Mouse (Mus musculus): Measurements from ENCODE around the gene Polr2b. TPM values are rescaled to one million over a fixed set of nuclear protein-coding genes. Genes with fewer than 3 reads are reported as not detected.

The Polr2b gene
- total RNA-seq, 2 experiments from 2014 or later, result 22.1 to 23.4 TPM

GRCm38 (mm10) chr5:77289686-77290085, 20.3 kb upstream of the Polr2b start:
- no peak for DNase-seq
- intact Hi-C loops (cut with DNase I; ENCODE audit: low total_unique reads), result no loop called here

GRCm38 (mm10) chr5:77290606-77291005, 19.3 kb upstream of the Polr2b start:
- DNase-seq, result no peak
- intact Hi-C loops (cut with DNase I; ENCODE audit: low total_unique reads), result no loop called here

- DNase-seq, result no peak
- intact Hi-C loops (cut with DNase I; ENCODE audit: low total_unique reads), result no loop called here
Observed at GRCm38 (mm10) chr5:77292803-77293522, 17.0 kb upstream of the Polr2b start.

- intact Hi-C loops (cut with DNase I; ENCODE audit: low total_unique reads), result no loop called here
- no peak for DNase-seq
Observed at GRCm38 (mm10) chr5:77299486-77299885, 10.5 kb upstream of the Polr2b start.

GRCm38 (mm10) chr5:77301296-77301903, 8.5 kb upstream of the Polr2b start:
- no peak for DNase-seq
- intact Hi-C loops (cut with DNase I; ENCODE audit: low total_unique reads), result no loop called here

- intact Hi-C loops (cut with DNase I; ENCODE audit: low total_unique reads), result no loop called here
- no peak for DNase-seq
Observed at GRCm38 (mm10) chr5:77307821-77308553, 2.0 kb upstream of the Polr2b start.

GRCm38 (mm10) chr5:77309051-77309906, 668 bp upstream of the Polr2b start:
- peak; percentile 39 for DNase-seq
- intact Hi-C loops (cut with DNase I; ENCODE audit: low total_unique reads), result no loop called here

GRCm38 (mm10) chr5:77314206-77314605, 4.3 kb downstream of the Polr2b start:
- intact Hi-C loops (cut with DNase I; ENCODE audit: low total_unique reads), result no loop called here
- no peak for DNase-seq

GRCm38 (mm10) chr5:77314986-77315385, 5.0 kb downstream of the Polr2b start:
- no peak for DNase-seq
- intact Hi-C loops (cut with DNase I; ENCODE audit: low total_unique reads), result no loop called here

GRCm38 (mm10) chr5:77324936-77325335, 15.0 kb downstream of the Polr2b start:
- intact Hi-C loops (cut with DNase I; ENCODE audit: low total_unique reads), result no loop called here
- no peak for DNase-seq

GRCm38 (mm10) chr5:77330154-77330553, 20.2 kb downstream of the Polr2b start:
- intact Hi-C loops (cut with DNase I; ENCODE audit: low total_unique reads), result no loop called here
- DNase-seq, result no peak

- intact Hi-C loops (cut with DNase I; ENCODE audit: low total_unique reads), result no loop called here
- DNase-seq, result no peak
Observed at GRCm38 (mm10) chr5:77340033-77340432, 30.1 kb downstream of the Polr2b start.

- intact Hi-C loops (cut with DNase I; ENCODE audit: low total_unique reads), result no loop called here
Observed at GRCm38 (mm10) chr5:77348901-77349300, 39.0 kb downstream of the Polr2b start.

GRCm38 (mm10) chr5:77349971-77350658, 40.2 kb downstream of the Polr2b start:
- no peak for DNase-seq
- intact Hi-C loops (cut with DNase I; ENCODE audit: low total_unique reads), result loop anchor here (5.0 kb wide), 1 partner anchor 117 kb away; no protein-coding TSS in a partner anchor

More at GRCm38 (mm10) chr5:77348901-77349300, 39.0 kb downstream of the Polr2b start:
- DNase-seq, result no peak

- intact Hi-C loops (cut with DNase I; ENCODE audit: low total_unique reads), result loop anchor here (5.0 kb wide), 1 partner anchor 116 kb away; no protein-coding TSS in a partner anchor
- DNase-seq, result no peak
Observed at GRCm38 (mm10) chr5:77351691-77352090, 41.7 kb downstream of the Polr2b start.

- DNase-seq, result peak; percentile 81
- intact Hi-C loops (cut with DNase I; ENCODE audit: low total_unique reads), result loop anchor here (5.0 kb wide), 1 partner anchor 113 kb away; no protein-coding TSS in a partner anchor
Observed at GRCm38 (mm10) chr5:77354361-77354787, 44.4 kb downstream of the Polr2b start.

GRCm38 (mm10) chr5:77355307-77356265, 45.6 kb downstream of the Polr2b start:
- intact Hi-C loops (cut with DNase I; ENCODE audit: low total_unique reads), result loop anchor here (5.0 kb wide), 1 partner anchor 52 kb away; the partner anchor contains the start of gene Igfbp7
- no peak for DNase-seq

Data from gastrocnemius, postnatal 14 days (tissue).